Mouse (Mus musculus) liver, embryonic 15.5 days (tissue): ENCODE results near the gene Zic4. TPM values are rescaled to one million over a fixed set of nuclear protein-coding genes. Genes with fewer than 3 reads are reported as not detected.

ENCODE experiments used
- ATAC-seq: fragments of 200-750 bp; cut with Nextera tagmentation; 2 replicates; pipeline ENCODE4 v1.8.0; 2017; ENCODE audit warnings: moderate number of reproducible peaks, mild to moderate bottlenecking, moderate library complexity; ENCODE audit not compliant: insufficient read depth
- H3K27ac ChIP-seq: fragments of 300-500 bp; sonication (generic); replicated peaks from 2 replicates; pipeline ENCODE4 v1.5.1; 2015; ENCODE audit warnings: mild to moderate bottlenecking, inconsistent platforms
- H3K27me3 ChIP-seq: fragments of 300-500 bp; sonication (generic); 2 replicates; pipeline ENCODE4 v1.6.1; 2015; ENCODE audit warnings: mild to moderate bottlenecking, inconsistent platforms
- H3K36me3 ChIP-seq: fragments of 300-500 bp; sonication (generic); replicated peaks from 2 replicates; pipeline ENCODE4 v1.6.1; 2015; ENCODE audit warnings: moderate library complexity, mild to moderate bottlenecking, inconsistent platforms
- H3K4me1 ChIP-seq: fragments of 300-500 bp; sonication (generic); replicated peaks from 2 replicates; pipeline ENCODE4 v1.6.1; 2015; ENCODE audit warnings: inconsistent platforms
- H3K4me2 ChIP-seq: fragments of 300-500 bp; sonication (generic); 2 replicates; pipeline ENCODE4 v1.6.1; 2015; ENCODE audit warnings: moderate library complexity, mild to moderate bottlenecking, inconsistent platforms
- H3K4me3 ChIP-seq: fragments of 300-500 bp; sonication (generic); replicated peaks from 2 replicates; pipeline ENCODE4 v1.5.1; 2015; ENCODE audit warnings: mild to moderate bottlenecking, inconsistent platforms
- H3K9ac ChIP-seq: fragments of 300-500 bp; sonication (generic); 2 replicates; pipeline ENCODE4 v1.6.1; 2015; ENCODE audit warnings: moderate library complexity, mild to moderate bottlenecking, inconsistent platforms
- H3K9me3 ChIP-seq: fragments of 300-500 bp; sonication (generic); replicated peaks from 2 replicates; pipeline ENCODE4 v1.6.1; 2016; ENCODE audit warnings: inconsistent platforms
- WGBS: fragments of 180-500 bp; shearing (Covaris S2); methylation state at CpG from one replicate; pipeline ENCODE4 v1.1.7; 2015; ENCODE audit warnings: mixed read lengths; ENCODE audit not compliant: insufficient replicate concordance; 5-methylcytosine and 5-hydroxymethylcytosine counted together
- polyA plus RNA-seq: library from polyadenylated mRNA; unstranded; fragments of >200 nt; fragmentation: Nextera tagmentation; extraction: Ambion mirVana; gene quantifications from 2 replicates; pipeline ENCODE4 v1.2.1, GENCODE M21; 2015

The Zic4 gene
- polyA plus RNA-seq, 1 experiment from 2014 or later, result not detected

DNA sequence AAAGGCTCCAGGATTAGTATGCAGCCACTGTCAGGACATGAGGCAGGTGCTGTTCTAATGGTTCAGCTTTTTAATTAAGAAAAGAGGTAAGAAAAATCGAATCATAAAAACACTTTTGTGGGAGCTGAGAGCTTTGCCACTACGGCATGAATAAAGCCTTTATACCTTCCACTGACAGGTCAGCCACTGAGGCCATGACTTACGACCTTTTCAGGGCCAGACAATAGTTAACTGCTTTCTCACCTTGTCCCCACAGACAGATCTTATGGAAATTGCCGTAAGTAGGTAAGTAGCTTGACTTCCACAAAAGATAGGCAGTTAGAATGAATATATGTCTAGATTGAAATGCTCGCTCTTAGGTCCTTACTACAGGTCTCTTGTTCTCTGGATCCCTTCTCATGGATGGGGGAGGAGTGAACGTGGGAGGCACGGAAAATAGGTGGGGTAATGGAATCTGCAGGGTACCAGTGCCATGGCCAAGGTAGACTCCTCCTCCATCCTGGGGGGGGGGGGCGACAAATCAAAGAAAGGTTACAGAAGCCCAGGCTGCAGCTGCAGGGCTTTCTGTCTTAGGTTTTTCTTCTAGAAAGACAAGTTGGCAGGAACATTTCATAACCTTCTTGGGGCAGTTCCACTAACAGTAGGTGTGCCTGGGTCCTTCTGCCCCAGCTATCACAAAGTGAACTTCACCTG is 31.3 kb downstream of the Zic4 start:
- peaks cover 91% of the 10 kb centered on the region for H3K27me3 ChIP-seq
- no peak overlapping the region for H3K4me2 ChIP-seq
- no peak for ATAC-seq
- H3K36me3 ChIP-seq, result no peaks in the 10 kb centered on the region
- no peak overlapping the region for H3K27ac ChIP-seq
- H3K4me1 ChIP-seq, result no peaks in the 10 kb centered on the region
- no peaks in the 10 kb centered on the region for H3K9me3 ChIP-seq
- H3K4me3 ChIP-seq, result no peak overlapping the region
- H3K9ac ChIP-seq, result no peak overlapping the region
- WGBS, result 7% methylated on average over 8 of the region's 8 CpGs

DNA sequence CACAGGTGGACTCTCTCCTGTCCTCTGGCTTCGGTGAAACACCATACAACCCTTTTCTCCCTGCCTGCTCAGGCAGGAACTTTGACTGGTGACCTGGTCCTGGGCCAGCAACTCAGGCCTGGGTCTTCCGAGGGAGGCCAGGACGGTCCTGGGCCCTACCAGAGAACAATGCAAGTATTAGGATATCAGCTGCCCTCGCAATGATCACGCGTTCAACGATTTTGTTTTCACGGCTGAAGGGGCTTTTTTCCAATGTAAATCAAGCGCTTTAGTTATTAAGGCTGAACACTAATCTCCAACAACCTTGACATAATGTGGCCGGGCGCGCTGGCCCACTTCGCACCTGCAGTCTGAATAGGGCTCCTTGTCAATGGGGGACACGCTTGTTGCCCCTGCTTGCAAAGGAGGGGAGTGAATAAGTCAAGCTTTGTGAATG is 32.0 kb downstream of the Zic4 start:
- no peak overlapping the region for H3K9ac ChIP-seq
- H3K4me3 ChIP-seq, result no peak overlapping the region
- no peak overlapping the region for H3K27ac ChIP-seq
- ATAC-seq, result no peak
- 4% methylated on average over 14 of the region's 14 CpGs for WGBS
- H3K36me3 ChIP-seq, result no peaks in the 10 kb centered on the region
- H3K4me2 ChIP-seq, result no peak overlapping the region
- no peaks in the 10 kb centered on the region for H3K9me3 ChIP-seq
- peaks cover 89% of the 10 kb centered on the region for H3K27me3 ChIP-seq
- no peaks in the 10 kb centered on the region for H3K4me1 ChIP-seq

DNA sequence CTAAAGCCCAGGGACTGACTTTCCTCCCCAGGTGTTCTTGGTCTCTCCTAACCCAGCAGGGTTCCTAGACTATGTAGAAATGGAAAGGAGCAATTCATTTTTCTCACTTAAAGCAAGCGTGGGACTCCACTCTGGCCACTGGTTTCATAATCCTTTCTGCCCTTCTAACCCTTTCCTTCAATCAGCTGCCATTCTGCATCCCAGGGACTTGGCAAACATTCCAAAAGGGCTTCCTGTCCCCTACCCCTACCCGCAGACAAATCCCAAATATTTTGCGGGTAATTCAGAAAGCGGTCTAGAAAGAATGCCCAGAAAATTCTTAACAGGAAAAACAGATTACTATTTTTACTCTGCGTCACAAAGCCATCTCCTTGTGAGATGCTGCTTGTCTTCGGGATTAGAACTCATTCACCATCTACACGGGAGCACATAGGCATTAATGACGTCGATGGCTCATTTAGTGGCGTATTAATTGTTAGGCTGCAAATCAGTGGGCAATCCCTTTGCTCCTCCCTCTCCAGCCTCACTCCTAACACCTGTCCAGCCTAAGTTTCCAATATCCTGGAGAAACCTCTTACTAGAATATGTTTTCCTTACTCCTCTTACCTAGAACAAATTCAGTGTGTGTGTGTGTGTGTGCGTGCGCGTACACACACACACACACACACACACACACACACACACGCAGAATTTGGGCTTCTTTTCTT is 33.0 kb downstream of the Zic4 start:
- ATAC-seq, result no peak
- WGBS, result 10% methylated on average over 14 of the region's 14 CpGs
- Histone ChIP-seq H3K27me3 (peaks cover 89% of the 10 kb centered on the region), H3K4me1 (no peaks in the 10 kb centered on the region), H3K27ac (no peak overlapping the region), H3K4me2 (no peak overlapping the region), H3K36me3 (no peaks in the 10 kb centered on the region), H3K4me3 (no peak overlapping the region), H3K9me3 (no peaks in the 10 kb centered on the region), H3K9ac (no peak overlapping the region)

DNA sequence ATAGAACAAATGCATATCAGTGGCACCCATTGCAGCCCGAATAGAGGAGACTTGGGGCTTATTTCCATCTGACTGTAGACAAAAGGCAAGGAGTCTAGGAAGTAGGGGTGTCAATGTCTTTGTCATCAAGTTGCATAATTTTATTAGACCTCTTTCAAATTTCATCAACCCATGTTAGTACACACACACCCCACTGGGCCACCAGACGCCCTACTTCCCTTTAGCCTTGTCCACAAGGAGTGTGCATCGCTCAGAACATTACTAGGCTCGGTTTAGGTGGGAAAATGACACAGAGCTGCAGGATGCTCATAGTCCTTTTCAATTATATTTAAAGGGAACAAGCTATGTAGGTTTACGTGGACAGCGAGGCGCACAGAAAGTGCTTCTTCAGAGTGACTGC is 37.8 kb downstream of the Zic4 start:
- no peak overlapping the region for H3K4me2 ChIP-seq
- no peaks in the 10 kb centered on the region for H3K4me1 ChIP-seq
- no peak overlapping the region for H3K27ac ChIP-seq
- H3K9me3 ChIP-seq, result no peaks in the 10 kb centered on the region
- H3K4me3 ChIP-seq, result no peak overlapping the region
- H3K27me3 ChIP-seq, result peaks cover 95% of the 10 kb centered on the region
- no peaks in the 10 kb centered on the region for H3K36me3 ChIP-seq
- ATAC-seq, result no peak
- WGBS, result 14% methylated on average over 7 of the region's 7 CpGs
- H3K9ac ChIP-seq, result no peak overlapping the region

DNA sequence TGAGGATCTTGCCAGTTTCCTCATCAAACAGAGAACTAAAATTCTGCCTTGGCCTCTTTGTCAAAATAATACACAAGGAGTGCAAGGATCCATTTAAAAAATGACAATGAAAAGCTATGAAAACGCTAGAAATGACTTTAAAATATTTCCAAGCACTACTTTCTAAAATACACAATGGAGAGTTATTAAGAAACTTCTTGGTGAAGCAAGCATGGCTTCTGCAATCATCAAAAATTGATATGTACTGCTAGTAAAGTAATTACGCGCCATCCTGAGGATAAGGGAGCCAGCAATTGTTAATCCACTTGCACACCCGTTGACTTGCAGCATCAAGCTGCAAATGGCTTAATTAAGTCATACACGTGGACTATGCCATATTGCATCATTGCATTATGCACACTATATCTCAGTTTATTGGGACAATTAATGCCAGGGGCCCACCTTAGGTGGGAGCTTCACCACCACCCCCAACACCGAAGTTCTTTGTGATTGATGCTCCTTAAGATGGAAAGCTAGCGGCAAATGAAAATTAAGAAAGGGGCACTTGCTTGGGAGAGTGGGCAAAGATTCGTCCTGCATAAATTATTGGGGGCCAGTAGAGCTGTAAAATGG is 38.4 kb downstream of the Zic4 start:
- Histone ChIP-seq H3K9me3 (no peaks in the 10 kb centered on the region), H3K27me3 (peaks cover 95% of the 10 kb centered on the region), H3K4me2 (no peak overlapping the region), H3K36me3 (no peaks in the 10 kb centered on the region), H3K9ac (no peak overlapping the region), H3K4me3 (no peak overlapping the region), H3K4me1 (no peaks in the 10 kb centered on the region), H3K27ac (no peak overlapping the region)
- ATAC-seq, result no peak
- WGBS, result 8% methylated on average over 8 of the region's 8 CpGs

DNA sequence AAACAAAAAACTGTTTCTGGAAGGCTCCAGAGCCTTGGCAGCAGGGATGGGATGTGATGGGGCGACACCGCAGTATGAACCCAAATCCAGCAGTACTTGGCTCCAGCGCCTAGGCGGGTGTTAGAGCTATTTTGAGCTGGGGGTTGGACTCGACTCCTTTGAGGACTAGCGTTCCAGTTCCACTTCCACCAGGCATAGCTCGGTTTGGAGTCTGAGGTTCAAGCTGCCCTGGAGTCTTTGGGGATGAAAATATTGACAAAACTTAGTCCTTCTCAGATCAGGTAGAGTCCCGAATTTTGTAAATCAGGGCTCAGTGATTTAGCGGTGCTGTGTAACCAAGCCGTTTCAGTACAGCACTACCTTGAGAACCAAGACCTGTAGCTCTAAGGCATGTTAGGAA is 39.3 kb downstream of the Zic4 start:
- no peak for ATAC-seq
- peaks cover 96% of the 10 kb centered on the region for H3K27me3 ChIP-seq
- no peaks in the 10 kb centered on the region for H3K36me3 ChIP-seq
- H3K27ac ChIP-seq, result no peak overlapping the region
- under 1% methylated on average over 10 of the region's 10 CpGs for WGBS
- no peak overlapping the region for H3K9ac ChIP-seq
- no peaks in the 10 kb centered on the region for H3K9me3 ChIP-seq
- no peaks in the 10 kb centered on the region for H3K4me1 ChIP-seq
- H3K4me3 ChIP-seq, result no peak overlapping the region
- H3K4me2 ChIP-seq, result no peak overlapping the region

DNA sequence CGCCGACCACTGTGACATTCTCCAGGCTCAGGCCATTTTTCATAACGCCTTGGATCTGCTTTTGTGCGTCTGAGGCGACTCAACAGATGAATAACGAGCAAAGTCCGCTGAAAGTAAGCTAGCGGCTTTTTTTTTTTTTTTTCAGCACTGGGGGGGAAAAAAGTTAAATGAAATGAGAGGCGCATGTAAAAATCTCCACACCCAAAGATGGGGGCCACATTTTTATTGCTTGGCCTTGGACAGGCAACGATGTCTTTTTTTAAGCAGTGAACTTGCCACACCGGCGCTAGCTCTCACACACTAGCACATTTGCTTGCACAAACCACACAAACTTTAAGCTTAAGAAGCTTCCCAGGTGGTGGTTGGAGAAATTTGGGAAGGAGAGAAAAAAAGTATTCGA is 42.0 kb downstream of the Zic4 start:
- ATAC-seq, result no peak
- Histone ChIP-seq H3K9ac (no peak overlapping the region), H3K36me3 (no peaks in the 10 kb centered on the region), H3K4me1 (no peaks in the 10 kb centered on the region), H3K9me3 (no peaks in the 10 kb centered on the region), H3K4me2 (no peak overlapping the region), H3K27ac (no peak overlapping the region), H3K27me3 (peaks cover 89% of the 10 kb centered on the region), H3K4me3 (no peak overlapping the region)
- WGBS, result 3% methylated on average over 13 of the region's 13 CpGs

DNA sequence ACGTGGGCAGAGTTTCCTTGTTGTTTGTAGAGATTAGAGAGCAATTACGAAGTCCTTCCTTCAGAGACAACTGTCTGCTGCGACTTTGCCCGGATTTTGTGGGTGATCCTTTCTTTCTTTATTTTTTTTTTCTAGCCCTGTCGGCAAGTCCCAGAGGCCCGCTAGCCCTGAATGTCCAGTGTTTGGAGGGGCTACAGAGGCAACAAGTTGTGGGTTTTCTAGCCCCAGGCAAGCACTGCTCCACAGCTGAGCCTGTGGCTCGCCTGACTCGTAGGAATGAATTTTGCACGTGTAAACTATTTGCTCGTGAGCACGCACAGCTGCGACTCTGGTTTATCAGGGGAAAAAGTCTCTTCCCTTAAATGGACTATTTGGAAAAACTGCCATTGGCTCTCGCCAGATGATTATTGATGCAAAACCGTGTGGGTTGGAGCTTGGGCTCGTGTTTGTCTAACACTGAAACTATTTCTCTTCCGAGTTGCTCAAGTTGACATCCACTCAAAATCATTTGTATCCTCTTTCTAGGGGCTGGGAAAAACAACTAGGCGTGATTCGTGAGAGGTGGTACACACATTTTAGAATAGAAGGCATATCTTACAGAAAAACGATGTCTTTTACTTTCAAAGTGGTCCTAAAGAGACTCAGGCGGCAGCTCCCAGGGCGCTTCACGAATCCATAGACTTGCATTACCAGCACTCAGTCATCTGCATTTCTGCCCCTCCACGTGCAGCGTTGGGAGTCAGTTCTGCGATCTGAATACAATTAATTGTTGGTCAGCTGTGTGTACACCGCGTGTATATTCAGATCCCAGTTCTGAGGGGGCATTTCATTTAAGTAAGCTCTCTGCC is 42.9 kb downstream of the Zic4 start:
- WGBS, result under 1% methylated on average over 27 of the region's 27 CpGs

DNA sequence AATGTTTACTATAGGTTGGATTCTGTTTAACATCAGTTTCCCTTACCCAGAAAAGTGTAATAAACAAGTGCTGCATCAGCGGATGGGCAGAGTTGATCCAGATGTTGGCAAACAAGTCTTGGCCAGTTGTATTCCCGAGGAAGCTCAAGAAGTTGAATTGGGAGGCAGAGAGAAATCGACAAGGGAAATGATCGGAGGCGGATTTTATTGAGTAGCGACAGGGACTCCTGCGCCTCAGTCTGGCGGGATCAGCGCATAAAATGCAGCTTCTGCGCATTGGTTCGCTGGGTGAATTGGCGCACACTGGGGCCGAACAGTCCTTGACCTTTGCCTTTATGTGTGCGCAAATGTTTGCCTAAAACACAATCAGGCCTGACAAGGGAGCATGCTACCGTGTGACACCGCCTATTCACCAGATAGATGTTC is 43.6 kb downstream of the Zic4 start:
- 1% methylated on average over 16 of the region's 16 CpGs for WGBS
- no peak for ATAC-seq
- Histone ChIP-seq H3K27ac (no peak overlapping the region), H3K9ac (no peak overlapping the region), H3K4me1 (no peaks in the 10 kb centered on the region), H3K36me3 (no peaks in the 10 kb centered on the region), H3K9me3 (no peaks in the 10 kb centered on the region), H3K4me2 (no peak overlapping the region), H3K4me3 (no peak overlapping the region), H3K27me3 (peaks cover 89% of the 10 kb centered on the region)

More for the DNA sequence above, 42.9 kb downstream of the Zic4 start:
- no peaks in the 10 kb centered on the region for H3K36me3 ChIP-seq
- H3K4me2 ChIP-seq, result no peak overlapping the region
- peaks cover 89% of the 10 kb centered on the region for H3K27me3 ChIP-seq
- H3K27ac ChIP-seq, result no peak overlapping the region
- ATAC-seq, result no peak
- no peaks in the 10 kb centered on the region for H3K4me1 ChIP-seq
- no peak overlapping the region for H3K4me3 ChIP-seq
- H3K9ac ChIP-seq, result no peak overlapping the region
- H3K9me3 ChIP-seq, result no peaks in the 10 kb centered on the region

DNA sequence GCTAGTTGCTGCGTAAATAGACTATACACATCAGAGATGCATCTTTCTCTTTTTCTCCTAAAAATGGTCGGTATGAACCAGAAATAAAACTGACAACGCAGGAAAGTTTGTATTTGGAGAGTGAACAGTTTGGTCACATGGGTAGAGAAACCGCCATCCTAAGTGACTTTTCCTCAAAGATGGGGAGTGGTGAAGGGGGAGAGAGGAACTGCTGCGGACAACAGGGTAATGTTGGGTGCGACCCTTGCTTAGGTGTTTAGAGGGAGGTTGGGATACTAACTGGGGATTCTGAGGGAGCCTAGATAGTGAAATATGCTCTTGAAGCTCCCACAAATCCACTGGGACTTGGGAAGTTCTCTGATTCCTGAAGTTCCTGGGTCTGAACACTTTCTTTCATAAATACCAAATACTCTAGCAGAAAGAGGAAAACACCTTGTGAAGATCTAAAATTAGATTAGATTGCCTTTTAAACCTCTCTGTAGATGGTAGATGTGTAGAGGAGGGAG is 44.1 kb downstream of the Zic4 start:
- no peak overlapping the region for H3K4me2 ChIP-seq
- H3K27ac ChIP-seq, result no peak overlapping the region
- H3K4me1 ChIP-seq, result no peaks in the 10 kb centered on the region
- H3K27me3 ChIP-seq, result peaks cover 88% of the 10 kb centered on the region
- H3K9me3 ChIP-seq, result no peaks in the 10 kb centered on the region
- 2% methylated on average over 6 of the region's 6 CpGs for WGBS
- H3K9ac ChIP-seq, result no peak overlapping the region
- no peaks in the 10 kb centered on the region for H3K36me3 ChIP-seq
- no peak overlapping the region for H3K4me3 ChIP-seq
- no peak for ATAC-seq

DNA sequence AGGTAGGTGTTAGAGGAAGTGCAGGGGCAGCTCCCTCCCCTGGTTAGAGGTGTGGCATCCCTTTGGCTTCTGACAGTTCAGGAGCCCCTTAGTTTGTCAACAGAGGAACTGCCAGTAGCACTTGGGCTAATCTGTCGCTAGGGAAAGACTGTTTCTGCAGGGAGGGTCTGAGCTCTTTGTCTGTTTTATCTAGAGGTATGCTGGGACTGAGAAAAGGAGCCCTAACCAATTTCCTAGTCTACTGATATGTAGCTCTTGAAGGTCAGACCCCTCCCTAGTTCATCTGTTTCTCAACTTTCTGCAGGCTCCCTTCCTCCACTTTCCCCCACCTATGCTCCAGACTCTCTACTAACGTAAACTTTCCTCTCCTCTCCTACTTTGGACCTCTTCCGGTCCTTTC is 47.6 kb downstream of the Zic4 start:
- Histone ChIP-seq H3K9me3 (no peaks in the 10 kb centered on the region), H3K4me2 (no peak overlapping the region), H3K4me3 (no peak overlapping the region), H3K9ac (no peak overlapping the region), H3K4me1 (no peaks in the 10 kb centered on the region), H3K36me3 (no peaks in the 10 kb centered on the region), H3K27me3 (peaks cover 62% of the 10 kb centered on the region), H3K27ac (no peak overlapping the region)
- WGBS, result 2% methylated on average over 3 of the region's 3 CpGs
- ATAC-seq, result no peak
